ENCODE assay signal across 24 mouse cellular contexts in the genomic region with DNA sequence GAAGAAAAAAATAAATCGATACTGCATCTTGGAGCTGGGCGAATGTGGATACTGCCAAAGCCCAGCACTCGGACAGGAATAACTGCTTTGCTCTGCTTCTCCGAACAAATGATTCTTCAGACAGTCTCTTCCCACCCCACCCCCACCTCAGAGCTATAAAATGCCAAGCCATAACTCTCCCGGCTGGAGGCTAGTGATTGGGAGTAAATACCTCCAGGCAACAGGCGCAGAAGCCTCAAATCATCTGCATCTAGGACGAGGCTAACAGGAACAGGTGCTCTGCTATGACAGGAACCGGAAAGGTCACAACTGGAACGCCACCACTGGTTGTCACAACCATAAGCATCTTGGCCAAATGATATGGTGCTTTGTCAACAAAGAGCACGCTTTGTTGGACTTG.
A peak's percentile ranks its signal among the peaks of the same experiment; 100 is the strongest.
DNase-seq lines count a peak whose midpoint lies in the region; ATAC-seq and TF ChIP-seq lines count a peak whose summit lies in the region.
"Had no signal": no experiment of that assay in that cellular context is flagged by ENCODE, and none has a peak within 500 bp of the region (broad histone marks: within the 10 kb centered on the region; RNA-seq: fewer than 3 reads in every experiment).

No protein-coding gene starts in this region.

- intact Hi-C loops in heart, postnatal 14 days (cut with DNase I): loop anchor here (5.0 to 10.0 kb wide), 2 partner anchors 91 to 329 kb away; no protein-coding TSS in a partner anchor
- intact Hi-C loops in left cerebral cortex, postnatal 25 days (cut with DNase I): no loop called here

- H3K36me3 ChIP-seq in heart, embryonic 14.5 days (ENCODE audit: control insufficient read depth, insufficient read depth, low read length): no peaks in the 10 kb centered on the region
- 0 out of 2 replicates have a peak, but pooled peaks cover 9% of the 10 kb centered on the region for H3K36me3 ChIP-seq in kidney, embryonic 15.5 days
- H3K36me3 ChIP-seq in hindbrain, postnatal 0 days (ENCODE audit: insufficient read depth, low read length): no peaks in the 10 kb centered on the region
- H3K36me3 ChIP-seq in neural tube, embryonic 11.5 days (ENCODE audit: control insufficient read depth, insufficient read depth, low read length): no peaks in the 10 kb centered on the region
- H3K36me3 ChIP-seq: limb, embryonic 15.5 days; stomach, embryonic 15.5 days had no signal

- H3K27me3 ChIP-seq in heart, embryonic 14.5 days (ENCODE audit: control insufficient read depth, insufficient read depth, low read length): no peaks in the 10 kb centered on the region
- H3K27me3 ChIP-seq in kidney, embryonic 15.5 days: no peaks in the 10 kb centered on the region
- H3K27me3 ChIP-seq in hindbrain, postnatal 0 days (ENCODE audit: insufficient read depth, low read length): no peaks in the 10 kb centered on the region
- H3K27me3 ChIP-seq in neural tube, embryonic 11.5 days (ENCODE audit: control insufficient read depth, insufficient read depth, low read length): no peaks in the 10 kb centered on the region
- H3K27me3 ChIP-seq: limb, embryonic 15.5 days; megakaryocyte, embryonic 14.5 days; stomach, embryonic 15.5 days had no signal

- no peak for TF ChIP-seq CTCF in hindbrain, postnatal 0 days (IDR thresholded peaks at IDR 0.05; ENCODE audit: low read depth)

- H3K9ac ChIP-seq in heart, embryonic 14.5 days (ENCODE audit: low read length): no peak overlapping the region
- H3K9ac ChIP-seq in kidney, embryonic 15.5 days: no peak overlapping the region
- H3K9ac ChIP-seq in hindbrain, postnatal 0 days (replicated peaks; ENCODE audit: low read length): no peak overlapping the region
- no peak overlapping the region for H3K9ac ChIP-seq in neural tube, embryonic 11.5 days (ENCODE audit: low read length)
- H3K9ac ChIP-seq: forebrain, postnatal 0 days; limb, embryonic 15.5 days; liver, postnatal 0 days; stomach, embryonic 15.5 days had no signal

- H3K4me2 ChIP-seq in heart, embryonic 14.5 days (ENCODE audit: low read length): peak overlapping the region; percentile 32
- H3K4me2 ChIP-seq in kidney, embryonic 15.5 days: no peak overlapping the region
- H3K4me2 ChIP-seq in hindbrain, postnatal 0 days (ENCODE audit: low read depth, low read length): 0 out of 2 replicates have a peak overlapping the region, but pooled peaks have one; percentile 0
- no peak overlapping the region for H3K4me2 ChIP-seq in neural tube, embryonic 11.5 days (ENCODE audit: low read depth)
- H3K4me2 ChIP-seq: limb, embryonic 15.5 days; stomach, embryonic 15.5 days had no signal

- peaks cover 19 to 45% of the 10 kb centered on the region in 2 experiments for H3K4me1 ChIP-seq in heart, embryonic 14.5 days (ENCODE audit: control insufficient read depth in 2 of 2, insufficient read depth in 2 of 2, low read length in 2 of 2)
- peaks cover 50% of the 10 kb centered on the region for H3K4me1 ChIP-seq in kidney, embryonic 15.5 days
- H3K4me1 ChIP-seq in hindbrain, postnatal 0 days (ENCODE audit: insufficient read depth, low read length): peaks cover 11% of the 10 kb centered on the region; the same call in 1 of the 2 replicates
- peaks cover 25% of the 10 kb centered on the region for H3K4me1 ChIP-seq in neural tube, embryonic 11.5 days (ENCODE audit: control insufficient read depth, insufficient read depth, low read length)

- H3K4me3 ChIP-seq in heart, embryonic 14.5 days (ENCODE audit: control insufficient read depth in 1 of 2, insufficient read depth in 1 of 2, low read depth in 1 of 2, low read length in 2 of 2): no peak overlapping the region
- no peak overlapping the region for H3K4me3 ChIP-seq in kidney, embryonic 15.5 days (replicated peaks)
- no peak overlapping the region for H3K4me3 ChIP-seq in hindbrain, postnatal 0 days (ENCODE audit: low read length)
- H3K4me3 ChIP-seq in neural tube, embryonic 11.5 days (ENCODE audit: low read depth, low read length): no peak overlapping the region
- H3K4me3 ChIP-seq: forebrain, embryonic 10.5 days; layer of hippocampus, adult 2 months; limb, embryonic 15.5 days; stomach, embryonic 15.5 days had no signal

- no peaks in the 10 kb centered on the region for H3K9me3 ChIP-seq in heart, embryonic 14.5 days (ENCODE audit: control insufficient read depth, low read length)
- no peaks in the 10 kb centered on the region for H3K9me3 ChIP-seq in kidney, embryonic 15.5 days (replicated peaks)
- no peaks in the 10 kb centered on the region for H3K9me3 ChIP-seq in hindbrain, postnatal 0 days (ENCODE audit: low read length)
- no peaks in the 10 kb centered on the region for H3K9me3 ChIP-seq in neural tube, embryonic 11.5 days (ENCODE audit: control insufficient read depth, low read length)
- H3K9me3 ChIP-seq: forebrain, embryonic 10.5 days; limb, embryonic 15.5 days; megakaryocyte, embryonic 14.5 days; stomach, embryonic 15.5 days had no signal

- 60% methylated on average over 10 of the region's 10 CpGs for WGBS in heart, embryonic 14.5 days
- WGBS in kidney, embryonic 15.5 days: 39% methylated on average over 10 of the region's 10 CpGs
- WGBS in hindbrain, postnatal 0 days: 63% methylated on average over 10 of the region's 10 CpGs
- 32% methylated on average over 10 of the region's 10 CpGs for WGBS in neural tube, embryonic 11.5 days

- no peak overlapping the region for H3K27ac ChIP-seq in heart, embryonic 14.5 days (replicated peaks in 1 of 2; ENCODE audit: control insufficient read depth in 1 of 2, insufficient read depth in 1 of 2, low read depth in 2 of 2, low read length in 2 of 2)
- 0 out of 2 replicates have a peak overlapping the region, but pooled peaks have one; percentile 1 for H3K27ac ChIP-seq in kidney, embryonic 15.5 days
- no peak overlapping the region for H3K27ac ChIP-seq in hindbrain, postnatal 0 days
- H3K27ac ChIP-seq in neural tube, embryonic 11.5 days (ENCODE audit: low read depth, low read length): no peak overlapping the region
- H3K27ac ChIP-seq: forebrain, embryonic 10.5 days; layer of hippocampus, adult 2 months; limb, embryonic 15.5 days; stomach, embryonic 15.5 days had no signal

- no peak for DNase-seq in heart, postnatal 14 days
- DNase-seq in kidney, adult 18-20 months: no peak
- DNase-seq in hindbrain, postnatal 0 days (ENCODE audit: low spot score): no peak
- peak; percentile 31 for DNase-seq in neural tube, embryonic 11.5 days (ENCODE audit: low spot score)
- no peak for DNase-seq in left cerebral cortex, postnatal 25 days (ENCODE audit: low spot score in 2 of 2)
- DNase-seq: cerebellum, adult 9-10 months; forebrain, postnatal 0 days; heart, adult 11 months; heart, postnatal 4 days; kidney, postnatal 10 days; layer of hippocampus, postnatal 36 days; liver, postnatal 0 days; lung, postnatal 14 days; right cerebral cortex, postnatal 25 days; thymus, adult 2 months had no signal

- no peak for ATAC-seq in heart, embryonic 14.5 days (ENCODE audit: insufficient number of reproducible peaks, insufficient read depth, low FRiP score, low read depth)
- no peak for ATAC-seq in kidney, embryonic 15.5 days (replicated peaks; ENCODE audit: low FRiP score)
- ATAC-seq in hindbrain, postnatal 0 days: no peak
- ATAC-seq in neural tube, embryonic 11.5 days (ENCODE audit: insufficient read depth, low FRiP score, low TSS enrichment): peak; percentile 70
- no peak for ATAC-seq in inflammation-experienced regulatory T-cells, adult 6 months
- ATAC-seq: forebrain, postnatal 0 days; intestine, postnatal 0 days; liver, postnatal 0 days had no signal

Comparison
In these comparisons a context has a peak if more than half of its experiments do, and no peak if none do; other contexts are left out.
1. H3K4me2 ChIP-seq: peak in heart, embryonic 14.5 days (single experiment) and hindbrain, postnatal 0 days (single experiment); none in kidney, embryonic 15.5 days (single experiment) and neural tube, embryonic 11.5 days (single experiment).